Mouse (Mus musculus) limb, embryonic 14.5 days (tissue): ENCODE data around the gene Tmem131l. TPM values are rescaled to one million over a fixed set of nuclear protein-coding genes. Genes with fewer than 3 reads are reported as not detected.
A peak's percentile ranks its signal among the peaks of the same experiment; 100 is the strongest.

Experiments
- ATAC-seq: fragments of 200-750 bp; cut with Nextera tagmentation; 2 replicates; pipeline ENCODE4 v1.8.0; 2017; ENCODE audit warnings: low read depth, moderate number of reproducible peaks, moderate TSS enrichment; ENCODE audit not compliant: low FRiP score
- DNase-seq: peaks from one replicate; pipeline ENCODE4 v3.0.0-alpha.2; 2015; ENCODE audit warnings: low spot score
- H3K27ac ChIP-seq: fragments of 300-500 bp; sonication (generic); replicated peaks from 2 replicates; pipeline ENCODE4 v1.5.1; 2014; ENCODE audit warnings: low read depth, mild to moderate bottlenecking, low read length, moderate library complexity, mixed read lengths
- H3K27me3 ChIP-seq: fragments of 300-500 bp; sonication (generic); 2 replicates; pipeline ENCODE4 v1.6.1; 2014; ENCODE audit warnings: low read length, mixed read lengths; ENCODE audit not compliant: control insufficient read depth, insufficient read depth
- H3K36me3 ChIP-seq: fragments of 300-500 bp; sonication (generic); 2 replicates; pipeline ENCODE4 v1.6.1; 2014; ENCODE audit warnings: mild to moderate bottlenecking, low read length, moderate library complexity, mixed read lengths; ENCODE audit not compliant: control insufficient read depth, insufficient read depth
- H3K4me1 ChIP-seq: fragments of 300-500 bp; sonication (generic); 2 replicates; pipeline ENCODE4 v1.6.1; 2014; ENCODE audit warnings: antibody characterized with exemption, low read length, mixed read lengths; ENCODE audit not compliant: control insufficient read depth, insufficient read depth
- H3K4me2 ChIP-seq: fragments of 300-500 bp; sonication (generic); replicated peaks from 2 replicates; pipeline ENCODE4 v1.6.1; 2014; ENCODE audit warnings: low read depth, mild to moderate bottlenecking, low read length, moderate library complexity; ENCODE audit not compliant: severe bottlenecking
- H3K4me3 ChIP-seq: fragments of 300-500 bp; sonication (generic); replicated peaks from 2 replicates; pipeline ENCODE4 v1.5.1; 2014; ENCODE audit warnings: low read length
- H3K9ac ChIP-seq: fragments of 300-500 bp; sonication (generic); 2 replicates; pipeline ENCODE4 v1.6.1; 2014; ENCODE audit warnings: mild to moderate bottlenecking, low read depth, low read length, moderate library complexity; ENCODE audit not compliant: severe bottlenecking
- H3K9me3 ChIP-seq: fragments of 300-500 bp; sonication (generic); 2 replicates; pipeline ENCODE4 v1.6.1; 2016; ENCODE audit warnings: low read length; ENCODE audit not compliant: control insufficient read depth
- POLR2A ChIP-seq: fragments of 200-500 bp; IDR thresholded peaks from 2 replicates; pipeline ENCODE4 v1.8.0; 2012; ENCODE audit warnings: inconsistent platforms, mild to moderate bottlenecking, moderate library complexity, borderline replicate concordance; ENCODE audit not compliant: insufficient read depth, insufficient read length; ENCODE audit errors: extremely low read depth
- WGBS: fragments of 180-500 bp; shearing (Covaris S2); extraction: QIAGEN DNeasy Blood & Tissue Kit; methylation state at CpG from one replicate; pipeline ENCODE4 v1.1.7; 2014; 5-methylcytosine and 5-hydroxymethylcytosine counted together
- polyA plus RNA-seq, 2 experiments: library from polyadenylated mRNA; depleted of rRNA in 1 of 2; stranded (reverse) in 1 of 2; unstranded in 1 of 2; fragments of >200 nt; fragmentation: Nextera tagmentation in 1 of 2; extraction: Ambion mirVana in 1 of 2; gene quantifications; 2 replicates each; pipeline versions ENCODE4 v1.2.1 to v1.2.3; 2012 to 2014

Gene Tmem131l
- polyA plus RNA-seq, 2 experiments = 52.4 to 59.8 TPM

GRCm38 (mm10) chr3:84004330-84005090 is 35.5 kb downstream of the Tmem131l start:
- H3K4me3 ChIP-seq = no peak overlapping the region
- H3K36me3 ChIP-seq = no peaks in the 10 kb centered on the region
- H3K9me3 ChIP-seq = no peaks in the 10 kb centered on the region
- peak; percentile 82; the same call in 1 of the 2 replicates for ATAC-seq
- WGBS = 7% methylated on average over 2 of the region's 2 CpGs
- no peak overlapping the region for H3K4me2 ChIP-seq
- peaks cover 6% of the 10 kb centered on the region; the same call in 1 of the 2 replicates for H3K4me1 ChIP-seq
- no peak for TF ChIP-seq POLR2A
- H3K9ac ChIP-seq = no peak overlapping the region
- DNase-seq = peak; percentile 75
- no peak overlapping the region for H3K27ac ChIP-seq
- no peaks in the 10 kb centered on the region for H3K27me3 ChIP-seq

- ATAC-seq (no peak), DNase-seq (no peak)
- Histone ChIP-seq H3K27ac (no peak overlapping the region), H3K9me3 (no peaks in the 10 kb centered on the region), H3K9ac (no peak overlapping the region), H3K36me3 (no peaks in the 10 kb centered on the region), H3K4me2 (no peak overlapping the region), H3K27me3 (no peaks in the 10 kb centered on the region), H3K4me1 (peaks cover 6% of the 10 kb centered on the region; the same call in 1 of the 2 replicates), H3K4me3 (no peak overlapping the region)
- TF ChIP-seq POLR2A = no peak
- 73% methylated on average over 6 of the region's 6 CpGs for WGBS
These were observed 37.4 kb downstream of the Tmem131l start for GRCm38 (mm10) chr3:84002433-84003090.

DNA sequence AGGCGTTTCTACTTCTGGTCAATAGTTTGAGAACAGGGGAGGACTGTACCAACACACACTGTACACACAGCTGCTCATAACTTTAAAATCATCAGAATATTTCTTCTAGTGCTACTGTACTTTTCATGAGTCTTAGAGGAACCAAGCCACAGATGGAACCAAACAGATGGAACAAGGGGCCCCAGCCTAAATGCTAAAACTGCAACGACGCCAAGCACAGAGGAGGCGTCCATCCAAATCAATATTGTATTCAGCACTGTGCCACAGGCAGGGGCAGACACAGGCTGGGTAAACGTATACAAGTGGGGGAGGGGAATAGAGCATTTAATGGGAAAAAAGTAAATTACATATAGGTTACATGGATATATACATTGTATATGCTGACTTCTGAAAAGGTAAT is 42.4 kb downstream of the Tmem131l start:
- no peaks in the 10 kb centered on the region for H3K27me3 ChIP-seq
- DNase-seq (no peak), ATAC-seq (no peak)
- no peak for TF ChIP-seq POLR2A
- no peak overlapping the region for H3K27ac ChIP-seq
- H3K36me3 ChIP-seq = no peaks in the 10 kb centered on the region
- H3K4me2 ChIP-seq = no peak overlapping the region
- H3K9me3 ChIP-seq = no peaks in the 10 kb centered on the region
- peaks cover 30% of the 10 kb centered on the region for H3K4me1 ChIP-seq
- H3K4me3 ChIP-seq = no peak overlapping the region
- H3K9ac ChIP-seq = no peak overlapping the region
- 60% methylated on average over 5 of the region's 5 CpGs for WGBS

- no peak for TF ChIP-seq POLR2A
- no peaks in the 10 kb centered on the region for H3K27me3 ChIP-seq
- no peak overlapping the region for H3K4me3 ChIP-seq
- H3K4me1 ChIP-seq = peaks cover 35% of the 10 kb centered on the region
- H3K36me3 ChIP-seq = no peaks in the 10 kb centered on the region
- ATAC-seq (no peak), DNase-seq (no peak)
- H3K9ac ChIP-seq = no peak overlapping the region
- no peaks in the 10 kb centered on the region for H3K9me3 ChIP-seq
- WGBS = 65% methylated on average over 3 of the region's 3 CpGs
- H3K4me2 ChIP-seq = no peak overlapping the region
- no peak overlapping the region for H3K27ac ChIP-seq
These were observed 42.9 kb downstream of the Tmem131l start for GRCm38 (mm10) chr3:83997036-83997435.

GRCm38 (mm10) chr3:83996086-83996485 is 43.9 kb downstream of the Tmem131l start:
- ATAC-seq (no peak), DNase-seq (no peak)
- H3K27ac ChIP-seq = no peak overlapping the region
- H3K9me3 ChIP-seq = no peaks in the 10 kb centered on the region
- peaks cover 35% of the 10 kb centered on the region for H3K4me1 ChIP-seq
- no peaks in the 10 kb centered on the region for H3K27me3 ChIP-seq
- H3K4me3 ChIP-seq = no peak overlapping the region
- no peak overlapping the region for H3K4me2 ChIP-seq
- no peak for TF ChIP-seq POLR2A
- H3K9ac ChIP-seq = no peak overlapping the region
- H3K36me3 ChIP-seq = no peaks in the 10 kb centered on the region
- 83% methylated on average over 6 of the region's 6 CpGs for WGBS
